Mouse (Mus musculus) lung, adult 2 months (tissue): ENCODE measurements at regions not wholly inside any gene's neighbourhood (a gene's known extent, or its start where the extent isn't known, plus 50 kb on each side); places are given as distances from the start of the nearest gene placed in this dataset.

Source experiments
- CTCF ChIP-seq: fragments of 200-500 bp; IDR thresholded peaks from 2 replicates; pipeline ENCODE4 v1.5.1; 2011; ENCODE audit warnings: mild to moderate bottlenecking, low read length, control low read depth; ENCODE audit not compliant: insufficient read depth
- POLR2A ChIP-seq: fragments of 200-500 bp; IDR thresholded peaks from 2 replicates; pipeline ENCODE4 v1.6.1; 2011; ENCODE audit warnings: low read depth, mild to moderate bottlenecking, control low read depth, low read length, borderline replicate concordance; ENCODE audit errors: extremely low read depth

DNA sequence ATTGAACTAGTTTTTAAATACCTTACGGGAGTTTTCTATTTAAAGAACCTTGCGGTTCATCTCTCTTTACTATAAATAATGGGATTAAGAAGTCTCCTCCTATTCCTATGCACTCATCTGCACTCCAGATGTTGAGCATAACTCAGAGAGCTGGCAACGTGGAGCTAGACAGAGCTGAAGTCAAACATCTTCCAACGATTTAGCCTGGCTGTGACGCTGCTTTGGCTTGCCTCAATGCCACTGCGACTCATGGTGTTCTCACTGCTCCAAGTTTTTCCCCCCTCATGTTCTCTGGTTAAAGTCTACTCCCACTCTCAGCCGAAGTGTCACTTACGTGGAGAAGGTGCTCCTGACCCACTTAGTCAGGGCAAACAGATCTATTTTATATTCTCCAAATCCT, 277.3 kb upstream of the Gjb5 start:
- TF ChIP-seq CTCF (no peak), POLR2A (no peak)
